Mouse (Mus musculus) limb, embryonic 12.5 days (tissue): ENCODE measurements around the gene Vac14. TPM values are rescaled to one million over a fixed set of nuclear protein-coding genes. Genes with fewer than 3 reads are reported as not detected.
A peak's percentile ranks its signal among the peaks of the same experiment; 100 is the strongest.

Experiments
- ATAC-seq: fragments of 200-750 bp; cut with Nextera tagmentation; 2 replicates; pipeline ENCODE4 v1.8.0; 2017; ENCODE audit warnings: low read depth, moderate TSS enrichment; ENCODE audit not compliant: insufficient number of reproducible peaks, insufficient read depth, low FRiP score, low TSS enrichment
- H3K27ac ChIP-seq: fragments of 300-500 bp; sonication (generic); 2 replicates; pipeline ENCODE4 v1.5.1; 2016; ENCODE audit warnings: mild to moderate bottlenecking, moderate library complexity
- H3K27me3 ChIP-seq: fragments of 300-500 bp; sonication (generic); 2 replicates; pipeline ENCODE4 v1.6.1; 2016; ENCODE audit warnings: mild to moderate bottlenecking, moderate library complexity
- H3K36me3 ChIP-seq: fragments of 300-500 bp; sonication (generic); 2 replicates; pipeline ENCODE4 v1.6.1; 2016; ENCODE audit warnings: mild to moderate bottlenecking, moderate library complexity
- H3K4me1 ChIP-seq: fragments of 300-500 bp; sonication (generic); replicated peaks from 2 replicates; pipeline ENCODE4 v1.6.1; 2016
- H3K4me2 ChIP-seq: fragments of 300-500 bp; sonication (generic); 2 replicates; pipeline ENCODE4 v1.6.1; 2016; ENCODE audit warnings: mild to moderate bottlenecking, moderate library complexity
- H3K4me3 ChIP-seq: fragments of 300-500 bp; sonication (generic); replicated peaks from 2 replicates; pipeline ENCODE4 v1.5.1; 2016; ENCODE audit warnings: mild to moderate bottlenecking
- H3K9ac ChIP-seq: fragments of 300-500 bp; sonication (generic); replicated peaks from 2 replicates; pipeline ENCODE4 v1.6.1; 2016; ENCODE audit warnings: mild to moderate bottlenecking, moderate library complexity
- H3K9me3 ChIP-seq: fragments of 300-500 bp; sonication (generic); 2 replicates; pipeline ENCODE4 v1.6.1; 2016; ENCODE audit warnings: mild to moderate bottlenecking, moderate library complexity
- WGBS: fragments of 180-500 bp; shearing (Covaris S2); methylation state at CpG from one replicate; pipeline ENCODE4 v1.1.7; 2016; 5-methylcytosine and 5-hydroxymethylcytosine counted together
- polyA plus RNA-seq: library from polyadenylated mRNA; unstranded; fragments of >200 nt; fragmentation: Nextera tagmentation; extraction: Ambion mirVana; gene quantifications from 2 replicates; pipeline ENCODE4 v1.2.1, GENCODE M21; 2016

Vac14 gene
- 23.3 and 23.5 TPM in 2 replicates for polyA plus RNA-seq

DNA sequence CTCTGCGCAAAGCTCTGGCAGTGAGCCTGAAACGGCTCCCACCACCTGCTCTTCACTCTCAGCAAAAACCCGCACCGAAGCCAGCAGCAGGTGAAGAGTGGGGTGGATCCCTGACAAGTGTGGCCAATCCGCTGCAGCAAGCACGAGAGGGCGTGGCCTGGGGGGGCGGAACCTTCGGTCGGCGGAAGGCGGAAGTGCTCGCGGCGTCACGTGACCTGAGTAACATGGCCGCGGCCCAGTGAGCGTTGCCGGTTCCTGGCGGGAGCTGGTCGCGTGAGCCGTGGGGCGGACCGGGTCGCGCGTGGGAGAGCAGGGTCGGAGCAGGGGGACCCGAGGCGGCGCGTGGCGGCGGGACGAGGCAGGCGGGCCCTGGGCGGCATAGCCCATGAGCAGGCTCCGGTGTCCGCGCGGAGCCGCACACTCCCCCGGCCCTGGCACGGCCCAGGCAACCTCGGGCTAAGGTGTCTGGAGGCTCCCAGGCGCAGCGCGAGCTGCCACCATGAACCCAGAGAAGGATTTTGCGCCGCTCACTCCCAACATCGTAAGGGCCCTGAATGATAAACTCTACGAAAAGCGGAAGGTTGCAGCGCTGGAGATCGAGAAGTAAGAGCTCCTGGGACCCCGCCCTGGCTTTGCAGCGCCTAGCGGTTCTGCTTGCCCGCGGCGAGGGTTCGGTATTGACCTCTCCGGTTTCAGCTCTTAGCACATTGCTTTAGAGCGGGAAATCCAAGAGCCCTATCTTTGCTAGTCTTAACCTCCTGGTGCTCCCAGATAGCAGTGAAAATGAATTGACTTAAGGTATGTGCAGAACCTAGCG lies at the start of gene Vac14:
Gene Vac14, plus strand, starts transcription at position 195 of the 817 bp plus-strand sequence.
- peaks cover 11% of the 10 kb centered on the region for H3K27me3 ChIP-seq
- H3K4me3 ChIP-seq, result peak within 1 kb of the TSS; percentile 96
- H3K27ac ChIP-seq, result no peak within 1 kb of the TSS
- H3K9me3 ChIP-seq, result no peaks in the 10 kb centered on the region
- H3K4me2 ChIP-seq, result peak within 1 kb of the TSS; percentile 90
- peaks cover 17% of the 10 kb centered on the region for H3K4me1 ChIP-seq
- peak; percentile 93 for ATAC-seq
- under 1% methylated on average over 66 of the region's 67 CpGs for WGBS
- peak within 1 kb of the TSS; percentile 70 for H3K9ac ChIP-seq
- H3K36me3 ChIP-seq, result no peaks in the 10 kb centered on the region

DNA sequence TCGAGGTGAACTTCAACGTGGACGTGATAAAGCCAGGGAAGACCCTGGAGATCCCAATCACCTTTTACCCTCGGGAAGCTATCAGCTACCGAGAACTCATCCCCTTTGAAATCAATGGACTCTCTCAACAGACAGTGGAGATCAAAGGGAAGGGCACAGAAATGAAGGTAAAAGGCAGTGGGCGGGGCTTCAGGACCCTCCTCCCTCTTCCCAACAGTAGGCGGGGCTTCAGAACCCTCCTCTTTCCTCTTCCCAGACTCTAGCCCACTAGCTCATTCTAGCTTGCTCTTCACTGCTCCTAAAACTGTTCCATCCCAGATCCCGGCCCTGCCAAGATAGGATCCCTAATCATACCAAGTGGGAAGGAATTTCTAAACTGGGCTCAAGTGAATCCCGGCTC lies 25.7 kb upstream of the Vac14 start:
- Histone ChIP-seq H3K4me2 (no peak overlapping the region), H3K4me3 (no peak overlapping the region), H3K9me3 (no peaks in the 10 kb centered on the region), H3K36me3 (no peaks in the 10 kb centered on the region), H3K4me1 (no peaks in the 10 kb centered on the region), H3K27ac (no peak overlapping the region), H3K9ac (no peak overlapping the region), H3K27me3 (peaks cover 3% of the 10 kb centered on the region; the same call in 1 of the 2 replicates)
- no peak for ATAC-seq
- 79% methylated on average over 9 of the region's 9 CpGs for WGBS

DNA sequence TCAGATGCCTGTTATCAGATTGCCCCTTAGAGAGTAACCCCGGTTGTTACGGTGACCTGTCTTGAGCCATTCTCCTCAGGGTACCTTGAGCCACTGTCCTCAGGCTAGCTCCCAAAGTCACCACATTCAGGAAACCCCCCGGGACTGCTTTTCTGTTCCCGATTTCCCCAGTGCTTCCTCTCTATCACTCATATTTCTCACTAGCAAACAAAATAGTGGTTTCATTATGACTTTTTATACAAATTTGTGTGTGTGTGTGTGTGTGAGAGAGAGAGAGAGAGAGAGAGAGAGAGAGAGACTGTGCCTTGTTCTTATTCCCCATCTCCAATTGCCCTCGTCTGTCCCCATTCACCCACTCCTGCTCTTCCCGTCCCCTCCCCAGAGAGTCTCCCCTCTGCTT lies 24.2 kb upstream of the Vac14 start:
- no peak for ATAC-seq
- Histone ChIP-seq H3K9ac (no peak overlapping the region), H3K4me1 (no peaks in the 10 kb centered on the region), H3K4me3 (no peak overlapping the region), H3K36me3 (no peaks in the 10 kb centered on the region), H3K27ac (no peak overlapping the region), H3K9me3 (no peaks in the 10 kb centered on the region), H3K27me3 (peaks cover 3% of the 10 kb centered on the region; the same call in 1 of the 2 replicates), H3K4me2 (no peak overlapping the region)
- WGBS, result 74% methylated on average over 6 of the region's 6 CpGs

DNA sequence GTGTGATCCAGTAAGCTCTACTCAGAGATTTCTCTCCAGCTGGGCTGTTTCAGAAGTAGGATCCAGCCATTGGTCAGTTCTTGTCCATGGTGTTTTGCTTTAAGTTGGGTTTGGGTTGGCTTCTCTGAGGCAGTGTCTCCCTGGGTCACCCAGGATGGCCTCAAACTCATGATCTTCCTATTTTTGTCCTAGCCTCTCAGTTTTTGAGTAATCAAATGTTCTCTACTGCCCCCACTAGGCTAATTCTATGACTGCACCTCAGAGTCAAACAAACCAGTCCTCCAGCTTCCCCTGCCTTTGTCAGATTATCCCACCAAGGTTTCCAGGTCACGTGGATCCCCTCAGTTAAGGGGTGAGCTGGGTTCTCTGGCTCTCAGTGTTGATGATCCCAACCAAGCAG lies 13.8 kb upstream of the Vac14 start:
- Histone ChIP-seq H3K27me3 (no peaks in the 10 kb centered on the region; the same call in 1 of the 2 replicates), H3K4me3 (no peak overlapping the region), H3K4me1 (no peaks in the 10 kb centered on the region), H3K9me3 (no peaks in the 10 kb centered on the region), H3K9ac (no peak overlapping the region), H3K27ac (no peak overlapping the region), H3K36me3 (no peaks in the 10 kb centered on the region), H3K4me2 (no peak overlapping the region)
- WGBS, result 7% methylated on average over 1 of the region's 1 CpGs
- no peak for ATAC-seq

DNA sequence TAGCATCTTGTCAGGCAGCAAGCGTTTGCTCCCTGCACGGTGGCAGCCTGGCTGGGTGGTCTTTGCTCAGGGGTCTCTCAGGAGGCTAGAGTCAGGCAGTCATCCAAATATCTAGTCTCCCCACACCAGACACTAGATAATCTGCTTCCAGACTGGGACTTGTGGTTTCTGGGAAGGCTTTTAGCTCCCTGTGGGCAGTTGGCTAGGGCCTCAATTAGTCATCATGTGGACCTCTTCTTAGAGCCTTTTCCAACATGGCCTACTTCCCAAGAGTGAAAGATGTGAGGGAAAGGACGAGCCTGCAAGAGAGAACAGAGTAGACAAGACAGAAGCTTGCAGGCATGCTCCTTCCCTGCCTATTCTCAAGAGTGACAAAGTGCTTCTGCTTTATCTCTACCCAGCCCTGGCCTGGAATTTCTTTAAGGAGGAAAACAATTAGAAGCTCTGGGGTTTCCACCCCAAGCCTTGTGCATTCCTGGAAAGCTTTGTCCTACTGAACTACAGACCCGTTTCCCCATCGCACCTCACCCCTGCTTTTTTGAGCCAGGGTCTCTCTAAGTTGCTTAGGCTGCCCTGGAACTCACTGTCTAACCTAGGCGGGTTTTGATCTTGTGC lies 12.9 kb upstream of the Vac14 start:
- ATAC-seq, result no peak
- Histone ChIP-seq H3K4me3 (no peak overlapping the region), H3K9ac (no peak overlapping the region), H3K4me2 (no peak overlapping the region), H3K27ac (no peak overlapping the region), H3K9me3 (no peaks in the 10 kb centered on the region), H3K27me3 (no peaks in the 10 kb centered on the region; the same call in 1 of the 2 replicates), H3K4me1 (no peaks in the 10 kb centered on the region), H3K36me3 (no peaks in the 10 kb centered on the region)
- WGBS, result 69% methylated on average over 6 of the region's 6 CpGs

DNA sequence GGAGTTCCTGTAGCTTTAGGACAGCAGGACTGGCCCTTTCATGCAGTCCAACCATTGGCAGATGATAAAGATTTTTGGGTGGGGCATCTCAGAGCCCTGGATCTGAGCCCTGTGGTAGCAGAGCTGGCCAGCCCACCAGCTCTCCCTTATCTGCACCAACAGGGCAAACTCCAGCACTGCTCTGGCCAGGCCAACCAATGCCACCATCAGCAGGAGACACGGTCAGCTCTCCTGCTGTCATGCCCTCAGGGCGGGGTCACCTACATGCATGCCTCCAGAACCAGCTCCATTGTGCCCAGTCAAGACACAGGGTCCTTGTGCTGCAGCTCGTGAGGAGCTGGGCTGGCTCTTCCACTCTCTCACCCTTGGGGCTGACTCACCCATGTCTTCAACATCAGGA lies 2.7 kb upstream of the Vac14 start:
- WGBS, result 81% methylated on average over 3 of the region's 3 CpGs
- H3K27ac ChIP-seq, result no peak overlapping the region
- H3K4me1 ChIP-seq, result peaks cover 17% of the 10 kb centered on the region
- H3K4me3 ChIP-seq, result no peak overlapping the region
- no peaks in the 10 kb centered on the region for H3K36me3 ChIP-seq
- ATAC-seq, result no peak
- H3K27me3 ChIP-seq, result peaks cover 14% of the 10 kb centered on the region
- no peak overlapping the region for H3K4me2 ChIP-seq
- H3K9ac ChIP-seq, result no peak overlapping the region
- no peaks in the 10 kb centered on the region for H3K9me3 ChIP-seq

DNA sequence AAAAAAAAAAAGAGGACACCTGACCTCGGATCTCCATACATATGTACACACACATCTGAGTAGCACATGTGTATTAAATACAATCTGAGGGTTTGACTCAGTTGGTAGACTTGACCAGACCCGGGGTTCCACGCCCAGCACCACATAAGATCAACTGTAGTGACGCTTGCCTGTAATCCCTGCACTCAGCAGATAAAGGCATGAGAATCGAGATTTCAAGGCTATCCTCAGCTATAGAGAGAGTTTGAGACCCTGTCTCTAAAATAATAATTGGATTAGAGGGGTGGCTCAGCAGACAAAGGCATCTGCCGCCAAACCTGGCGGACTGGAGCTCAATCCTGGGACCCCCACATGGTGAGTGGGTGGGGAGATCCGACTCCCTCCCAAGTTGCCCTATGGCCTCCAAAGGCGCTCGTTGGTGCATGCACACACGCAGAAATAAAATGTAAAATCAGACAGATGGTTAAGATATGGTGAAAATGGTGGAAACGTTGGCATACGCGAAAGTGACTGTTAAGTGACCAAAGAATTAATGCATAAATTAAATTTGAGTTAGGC lies 505 bp upstream of the Vac14 start:
- Histone ChIP-seq H3K27ac (no peak overlapping the region), H3K4me3 (peak overlapping the region; percentile 96), H3K9me3 (no peaks in the 10 kb centered on the region), H3K4me1 (peaks cover 17% of the 10 kb centered on the region), H3K4me2 (peak overlapping the region; percentile 90), H3K27me3 (peaks cover 14% of the 10 kb centered on the region), H3K36me3 (no peaks in the 10 kb centered on the region), H3K9ac (no peak overlapping the region)
- WGBS, result 26% methylated on average over 14 of the region's 14 CpGs
- ATAC-seq, result no peak; the same call in 1 of the 2 replicates

DNA sequence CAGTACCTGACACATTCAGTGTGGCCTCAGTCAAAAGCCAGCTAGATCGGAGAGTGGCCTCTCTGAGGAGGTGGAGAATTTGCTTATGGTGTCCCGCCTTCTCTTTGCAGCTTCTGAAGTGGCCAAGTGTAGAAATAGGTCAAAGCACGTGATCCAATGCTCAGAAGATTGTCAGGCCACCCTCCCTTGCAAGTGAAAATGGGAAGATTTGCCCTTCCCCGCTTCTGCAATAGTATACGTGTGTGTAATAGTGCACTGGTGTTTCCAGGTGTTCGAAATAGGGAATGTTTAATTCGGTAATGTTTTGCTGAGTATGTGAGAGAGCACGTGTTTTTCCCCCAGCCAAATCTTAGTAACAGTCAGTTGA lies 806 bp downstream of the Vac14 start:
- H3K4me2 ChIP-seq, result peak overlapping the region; percentile 90
- no peaks in the 10 kb centered on the region for H3K36me3 ChIP-seq
- no peak overlapping the region for H3K27ac ChIP-seq
- ATAC-seq, result no peak
- peak overlapping the region; percentile 70 for H3K9ac ChIP-seq
- 29% methylated on average over 8 of the region's 8 CpGs for WGBS
- peaks cover 9% of the 10 kb centered on the region for H3K27me3 ChIP-seq
- H3K4me3 ChIP-seq, result peak overlapping the region; percentile 96
- peaks cover 17% of the 10 kb centered on the region for H3K4me1 ChIP-seq
- H3K9me3 ChIP-seq, result no peaks in the 10 kb centered on the region

DNA sequence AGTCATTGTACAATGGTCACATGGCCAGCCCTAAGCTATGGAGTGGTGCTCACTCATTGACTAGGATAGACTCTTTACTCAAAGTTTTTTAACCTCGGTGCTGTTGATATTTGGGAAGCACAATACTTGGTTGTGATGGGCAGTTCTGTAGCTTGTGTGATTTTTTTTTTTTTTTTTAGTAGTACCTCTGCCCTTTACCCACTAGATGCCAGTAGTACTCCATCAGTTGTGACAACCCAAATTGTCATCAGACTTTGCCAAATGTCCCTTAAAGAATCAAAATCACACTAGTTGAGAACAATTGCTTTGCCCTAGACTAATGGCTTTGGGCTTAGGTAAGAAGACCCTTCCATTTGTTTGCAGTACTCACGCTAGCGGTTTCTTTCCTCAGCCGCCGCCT lies 1.5 kb downstream of the Vac14 start:
- no peak overlapping the region for H3K27ac ChIP-seq
- peaks cover 17% of the 10 kb centered on the region for H3K4me1 ChIP-seq
- WGBS, result 87% methylated on average over 5 of the region's 5 CpGs
- H3K4me3 ChIP-seq, result 0 out of 2 replicates have a peak overlapping the region, but pooled peaks have one; percentile 96
- peaks cover 9% of the 10 kb centered on the region for H3K27me3 ChIP-seq
- ATAC-seq, result no peak
- H3K9me3 ChIP-seq, result no peaks in the 10 kb centered on the region
- H3K4me2 ChIP-seq, result peak overlapping the region; percentile 90
- no peaks in the 10 kb centered on the region for H3K36me3 ChIP-seq
- H3K9ac ChIP-seq, result no peak overlapping the region

DNA sequence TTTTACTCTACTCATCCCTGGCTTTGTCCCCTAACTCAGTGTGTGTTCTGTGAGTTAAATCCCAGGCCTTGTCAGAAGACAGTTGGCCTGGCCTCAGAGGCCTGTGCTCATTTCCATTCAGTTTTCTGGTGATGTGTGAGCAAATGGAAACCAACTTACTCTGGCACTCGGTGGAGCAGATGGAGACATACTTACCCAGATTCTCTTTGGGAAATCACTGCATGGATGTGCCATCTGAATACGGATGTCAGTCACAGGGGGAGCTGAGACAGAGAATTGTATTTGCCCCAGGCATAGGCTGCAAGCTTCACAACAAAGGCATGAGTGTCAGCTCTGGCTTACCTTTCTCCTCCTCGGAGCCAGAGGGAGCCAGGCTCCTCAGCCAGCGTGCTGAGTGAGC lies 8.0 kb downstream of the Vac14 start:
- H3K27me3 ChIP-seq, result no peaks in the 10 kb centered on the region
- H3K27ac ChIP-seq, result no peak overlapping the region
- no peaks in the 10 kb centered on the region for H3K36me3 ChIP-seq
- H3K9ac ChIP-seq, result no peak overlapping the region
- no peaks in the 10 kb centered on the region for H3K9me3 ChIP-seq
- ATAC-seq, result no peak
- H3K4me3 ChIP-seq, result no peak overlapping the region
- no peaks in the 10 kb centered on the region for H3K4me1 ChIP-seq
- H3K4me2 ChIP-seq, result no peak overlapping the region
- 86% methylated on average over 4 of the region's 4 CpGs for WGBS

DNA sequence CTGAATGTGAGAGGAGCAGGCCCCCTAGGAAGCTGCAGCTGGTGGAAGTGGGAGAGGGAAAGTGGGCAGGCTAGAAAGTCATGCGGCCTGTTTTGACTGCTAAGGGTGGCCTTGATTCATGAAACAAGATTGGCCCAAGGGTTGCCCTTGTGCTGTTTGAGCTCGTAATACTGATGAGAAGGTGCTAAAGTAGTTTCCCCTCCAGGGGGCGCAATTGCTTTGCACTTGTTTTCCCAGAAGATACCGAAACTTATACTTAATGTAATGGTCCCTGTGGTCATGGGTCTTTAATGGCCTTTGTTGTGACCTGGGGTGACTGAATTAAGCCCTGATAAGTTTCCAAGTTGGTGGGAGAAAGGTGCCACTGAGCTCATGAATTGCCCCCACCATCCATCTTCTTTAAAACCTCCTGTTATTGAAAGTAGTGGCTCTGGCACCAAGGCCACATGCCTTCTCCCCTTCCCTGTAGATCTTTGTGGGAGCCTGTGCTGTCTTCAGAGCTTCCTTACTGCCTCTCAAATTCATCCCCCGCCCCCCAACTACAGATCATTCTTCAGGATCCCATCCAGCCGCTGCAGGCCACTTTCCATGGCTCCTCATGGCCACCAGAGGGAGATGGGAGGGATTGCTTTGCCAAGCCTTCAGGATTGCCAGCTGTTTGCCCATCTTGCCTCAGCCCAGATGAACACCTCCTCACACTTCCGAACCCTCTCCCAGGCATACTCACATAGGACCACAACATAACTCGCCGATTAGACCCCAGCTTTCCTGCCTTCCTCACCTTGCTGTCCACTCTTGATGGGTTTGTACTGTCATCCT lies 11.1 kb downstream of the Vac14 start:
- no peaks in the 10 kb centered on the region for H3K4me1 ChIP-seq
- no peak overlapping the region for H3K27ac ChIP-seq
- no peaks in the 10 kb centered on the region for H3K27me3 ChIP-seq
- no peak for ATAC-seq
- H3K4me2 ChIP-seq, result no peak overlapping the region
- H3K9ac ChIP-seq, result no peak overlapping the region
- H3K36me3 ChIP-seq, result peaks cover 27% of the 10 kb centered on the region
- WGBS, result 72% methylated on average over 9 of the region's 9 CpGs
- H3K9me3 ChIP-seq, result no peaks in the 10 kb centered on the region
- no peak overlapping the region for H3K4me3 ChIP-seq
